Mouse (Mus musculus) thymus, postnatal 4 days (tissue): ENCODE data around the gene Rspo3.

ENCODE experiments used
- DNase-seq: peaks from one replicate; pipeline ENCODE4 v3.0.0; 2021

Gene Rspo3

GRCm38 (mm10) chr10:29432935-29433453 lies 102.7 kb downstream of the Rspo3 start:
- DNase-seq: no peak

GRCm38 (mm10) chr10:29426660-29427059 lies 109.0 kb downstream of the Rspo3 start:
- no peak for DNase-seq

- no peak for DNase-seq
Observed at GRCm38 (mm10) chr10:29424571-29424970, 111.1 kb downstream of the Rspo3 start.

GRCm38 (mm10) chr10:29414361-29414760 lies 121.3 kb downstream of the Rspo3 start:
- DNase-seq: no peak

GRCm38 (mm10) chr10:29402656-29403268 lies 132.9 kb downstream of the Rspo3 start:
- DNase-seq: no peak
